Mouse (Mus musculus) gastrocnemius, adult 2 months (tissue): ENCODE measurements at regions not wholly inside any gene's neighbourhood (a gene's known extent, or its start where the extent isn't known, plus 50 kb on each side); places are given as distances from the start of the nearest gene placed in this dataset.

Experiments
- DNase-seq: peaks from one replicate; pipeline ENCODE4 v3.0.0; 2022
- H3K27ac ChIP-seq: fragments of 200-600 bp; 2 replicates; pipeline ENCODE4 v1.8.1; 2022; ENCODE audit warnings: mild to moderate bottlenecking
- H3K4me3 ChIP-seq: fragments of 200-600 bp; 2 replicates; pipeline ENCODE4 v1.8.1; 2022; ENCODE audit warnings: mild to moderate bottlenecking, moderate library complexity
- CTCF ChIP-seq: fragments of 200-600 bp; IDR thresholded peaks from 2 replicates; pipeline ENCODE4 v1.8.1; 2022; ENCODE audit warnings: antibody characterized with exemption, mild to moderate bottlenecking, moderate library complexity
- intact Hi-C: fragments of 180-260 bp; cut with DNase I; formaldehyde crosslinking; loops from one replicate; pipeline ENCODE4 v1.15.1; 2025

- no peak for DNase-seq
- Histone ChIP-seq H3K27ac (peak overlapping the region; percentile 5; the same call in 1 of the 2 replicates), H3K4me3 (no peak overlapping the region)
- no peak for TF ChIP-seq CTCF
- intact Hi-C loops: no loop called here
Observed at GRCm38 (mm10) chr13:97625391-97625790, 135.0 kb downstream of the Gm10260 start.

- TF ChIP-seq CTCF: no peak
- peak; percentile 26 for DNase-seq
- intact Hi-C loops: no loop called here
Observed at GRCm38 (mm10) chr13:97618190-97618586, 142.2 kb downstream of the Gm10260 start.

GRCm38 (mm10) chr13:97617511-97618189 lies 142.8 kb downstream of the Gm10260 start:
- TF ChIP-seq CTCF: no peak
- DNase-seq: peak; percentile 72
- peak overlapping the region; percentile 24; the same call in 1 of the 2 replicates for H3K27ac ChIP-seq
- intact Hi-C loops: no loop called here
- peak overlapping the region; percentile 0; the same call in 1 of the 2 replicates for H3K4me3 ChIP-seq

More at GRCm38 (mm10) chr13:97618190-97618586, 142.2 kb downstream of the Gm10260 start:
- peak overlapping the region; percentile 0; the same call in 1 of the 2 replicates for H3K4me3 ChIP-seq
- 0 out of 2 replicates have a peak overlapping the region, but pooled peaks have one; percentile 24 for H3K27ac ChIP-seq

GRCm38 (mm10) chr13:97616919-97617318 lies 143.5 kb downstream of the Gm10260 start:
- Histone ChIP-seq H3K4me3 (no peak overlapping the region), H3K27ac (peak overlapping the region; percentile 24; the same call in 1 of the 2 replicates)
- no peak for TF ChIP-seq CTCF
- no peak for DNase-seq
- intact Hi-C loops: no loop called here

- DNase-seq: peak; percentile 41
- intact Hi-C loops: loop anchor here (5.0 kb wide), 1 partner anchor 370 kb away; no protein-coding TSS in a partner anchor
- Histone ChIP-seq H3K4me3 (no peak overlapping the region), H3K27ac (no peak overlapping the region)
- peak; percentile 61 for TF ChIP-seq CTCF
Observed at GRCm38 (mm10) chr13:97607221-97607723, 153.2 kb downstream of the Gm10260 start.

- Histone ChIP-seq H3K4me3 (no peak overlapping the region), H3K27ac (0 out of 2 replicates have a peak overlapping the region, but pooled peaks have one; percentile 16)
- no peak for TF ChIP-seq CTCF
- peak; percentile 34 for DNase-seq
- intact Hi-C loops: loop anchor here (5.0 kb wide), 1 partner anchor 333 kb away; no protein-coding TSS in a partner anchor
Observed at GRCm38 (mm10) chr13:97604451-97604850, 156.0 kb downstream of the Gm10260 start.

GRCm38 (mm10) chr13:97601135-97601730 lies 159.2 kb downstream of the Gm10260 start:
- intact Hi-C loops: loop anchor here (5.0 kb wide), 1 partner anchor 336 kb away; no protein-coding TSS in a partner anchor
- Histone ChIP-seq H3K27ac (no peak overlapping the region), H3K4me3 (no peak overlapping the region)
- TF ChIP-seq CTCF: no peak
- DNase-seq: no peak

GRCm38 (mm10) chr13:97600136-97600535 lies 160.3 kb downstream of the Gm10260 start:
- intact Hi-C loops: loop anchor here (5.0 kb wide), 1 partner anchor 337 kb away; no protein-coding TSS in a partner anchor
- no peak for DNase-seq
- TF ChIP-seq CTCF: no peak
- Histone ChIP-seq H3K4me3 (no peak overlapping the region), H3K27ac (no peak overlapping the region)

- Histone ChIP-seq H3K4me3 (no peak overlapping the region), H3K27ac (peak overlapping the region; percentile 72)
- intact Hi-C loops: no loop called here
- TF ChIP-seq CTCF: no peak
- DNase-seq: peak; percentile 62
Observed at GRCm38 (mm10) chr13:97598507-97599431, 161.7 kb downstream of the Gm10260 start.

GRCm38 (mm10) chr13:97594851-97595250 lies 165.6 kb downstream of the Gm10260 start:
- Histone ChIP-seq H3K27ac (no peak overlapping the region), H3K4me3 (no peak overlapping the region)
- DNase-seq: peak; percentile 23
- TF ChIP-seq CTCF: no peak
- intact Hi-C loops: no loop called here

- intact Hi-C loops: no loop called here
- no peak overlapping the region for H3K27ac ChIP-seq
- no peak for DNase-seq
- no peak for TF ChIP-seq CTCF
- no peak overlapping the region for H3K4me3 ChIP-seq
Observed at GRCm38 (mm10) chr13:97589626-97590025, 170.8 kb downstream of the Gm10260 start.

GRCm38 (mm10) chr13:97588085-97588484 lies 172.3 kb downstream of the Gm10260 start:
- no peak overlapping the region for H3K4me3 ChIP-seq
- no peak for TF ChIP-seq CTCF
- no peak for DNase-seq
- intact Hi-C loops: no loop called here
- no peak overlapping the region for H3K27ac ChIP-seq
